Mouse (Mus musculus) embryonic fibroblast, embryonic 13.5 days (primary cell): Measurements from ENCODE around the gene Znhit6. TPM values are rescaled to one million over a fixed set of nuclear protein-coding genes. Genes with fewer than 3 reads are reported as not detected.

Experiments
- H3K27ac ChIP-seq: 2 replicates; pipeline ENCODE4 v1.5.1; 2012; ENCODE audit warnings: low read length, control low read depth, inconsistent platforms; ENCODE audit not compliant: insufficient read depth
- H3K4me1 ChIP-seq: 2 replicates; pipeline ENCODE4 v1.6.1; 2011; ENCODE audit warnings: low read length; ENCODE audit not compliant: control insufficient read depth, insufficient read depth
- H3K4me3 ChIP-seq: 2 replicates; pipeline ENCODE4 v1.5.1; 2011; ENCODE audit warnings: mild to moderate bottlenecking, control low read depth, low read length; ENCODE audit not compliant: insufficient read depth
- CTCF ChIP-seq: IDR thresholded peaks from 2 replicates; pipeline ENCODE4 v1.5.1; 2011; ENCODE audit warnings: mild to moderate bottlenecking, control low read depth, low read length, moderate library complexity, borderline replicate concordance; ENCODE audit not compliant: insufficient read depth
- POLR2A ChIP-seq: IDR thresholded peaks from 2 replicates; pipeline ENCODE4 v1.6.1; 2011; ENCODE audit warnings: low read depth, mild to moderate bottlenecking, control low read depth, low read length, moderate library complexity
- polyA plus RNA-seq: library from polyadenylated mRNA; stranded (reverse); fragments of >200 nt; gene quantifications from 2 replicates; pipeline ENCODE4 v1.2.4, GENCODE M21; 2011; ENCODE audit warnings: low read depth; ENCODE audit not compliant: missing spikeins, insufficient read length

Gene Znhit6
- polyA plus RNA-seq, 1 experiment = 49.9 TPM

DNA sequence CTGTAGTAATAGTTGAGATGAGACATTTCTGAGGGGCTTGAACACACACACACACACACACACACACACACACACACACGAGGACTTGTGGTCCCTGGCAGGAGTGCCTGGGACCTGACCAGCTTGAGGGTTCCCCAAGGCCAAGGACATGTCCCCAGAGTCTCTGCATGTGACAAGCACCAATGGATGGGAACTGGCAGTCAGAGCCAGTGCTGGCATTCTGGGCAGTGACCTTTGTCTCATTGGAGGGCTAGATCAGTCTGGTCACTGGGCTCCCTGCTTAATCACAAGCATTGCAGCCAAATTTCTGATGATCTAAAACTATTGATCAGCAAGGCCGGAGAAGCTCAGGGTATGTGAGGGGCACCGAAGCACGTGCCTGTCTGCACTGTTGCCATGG, 48.8 kb downstream of the Znhit6 start:
- no peak for TF ChIP-seq POLR2A
- Histone ChIP-seq H3K4me3 (no peak overlapping the region), H3K27ac (no peak overlapping the region), H3K4me1 (no peaks in the 10 kb centered on the region; the same call in 1 of the 2 replicates)

DNA sequence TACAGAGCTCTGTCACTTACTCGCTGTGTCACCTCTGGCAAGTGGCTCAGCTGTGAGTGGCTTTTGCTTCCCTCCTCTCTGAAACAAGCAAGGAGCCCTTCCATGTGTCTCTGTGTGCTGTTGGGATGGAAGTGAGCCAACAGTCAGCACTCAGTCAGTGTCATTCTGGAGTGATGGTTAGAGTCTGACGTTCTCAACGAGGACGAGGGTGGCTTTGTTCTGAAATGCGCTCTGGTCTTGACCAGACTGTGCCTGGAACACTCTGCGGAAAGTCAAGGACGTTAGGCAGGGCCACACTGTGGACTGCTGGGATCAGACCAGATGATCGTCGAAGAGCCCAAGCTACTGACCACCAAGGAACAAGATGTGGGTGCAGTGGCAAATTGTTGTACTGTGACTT, 49.5 kb downstream of the Znhit6 start:
- H3K4me1 ChIP-seq = no peaks in the 10 kb centered on the region; the same call in 1 of the 2 replicates
- TF ChIP-seq POLR2A = no peak
- no peak for TF ChIP-seq CTCF
- no peak overlapping the region for H3K27ac ChIP-seq
- H3K4me3 ChIP-seq = no peak overlapping the region

DNA sequence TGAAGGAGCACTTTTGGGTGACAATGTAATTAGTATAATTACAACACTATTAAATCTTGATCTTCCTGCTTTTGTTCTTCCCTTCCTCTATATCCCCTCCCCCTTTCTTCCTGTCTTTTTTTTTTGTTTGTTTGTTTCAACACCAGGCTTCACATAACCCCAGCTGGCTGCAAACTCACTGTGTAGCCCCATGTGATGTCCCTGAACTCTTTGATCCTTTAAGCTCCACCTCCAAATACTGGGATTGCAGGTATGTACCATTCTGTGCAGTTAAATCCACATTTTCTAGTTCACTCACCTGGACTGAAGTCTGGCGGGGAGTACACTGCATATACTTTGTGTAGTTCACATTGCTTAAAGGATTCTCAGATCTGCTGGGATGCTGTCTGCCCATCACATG, 50.1 kb downstream of the Znhit6 start:
- H3K27ac ChIP-seq = no peak overlapping the region
- H3K4me1 ChIP-seq = no peaks in the 10 kb centered on the region; the same call in 1 of the 2 replicates
- H3K4me3 ChIP-seq = no peak overlapping the region
- TF ChIP-seq POLR2A = no peak
- TF ChIP-seq CTCF = no peak

DNA sequence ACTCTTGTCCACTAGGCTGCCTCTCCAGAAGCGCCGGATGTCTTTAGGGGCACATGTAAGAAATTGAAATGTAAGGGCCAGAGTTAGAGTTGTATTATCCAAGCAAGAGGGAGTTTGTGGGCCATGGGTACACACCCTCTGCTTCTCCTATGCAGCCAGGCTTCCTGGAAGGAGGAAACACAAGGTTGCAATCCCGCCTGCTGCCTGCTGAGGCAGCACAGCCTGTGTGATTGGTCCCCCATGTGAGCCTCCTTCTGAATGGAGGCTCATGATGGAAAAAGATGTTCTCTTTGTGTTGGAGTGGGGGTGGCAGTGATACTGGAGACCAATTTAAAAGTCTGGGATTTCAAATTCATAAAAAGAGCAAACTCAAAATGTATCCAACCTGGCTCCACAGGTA, 51.8 kb downstream of the Znhit6 start:
- Histone ChIP-seq H3K27ac (no peak overlapping the region), H3K4me1 (peaks cover 7% of the 10 kb centered on the region), H3K4me3 (no peak overlapping the region)
- TF ChIP-seq CTCF = no peak
- no peak for TF ChIP-seq POLR2A

DNA sequence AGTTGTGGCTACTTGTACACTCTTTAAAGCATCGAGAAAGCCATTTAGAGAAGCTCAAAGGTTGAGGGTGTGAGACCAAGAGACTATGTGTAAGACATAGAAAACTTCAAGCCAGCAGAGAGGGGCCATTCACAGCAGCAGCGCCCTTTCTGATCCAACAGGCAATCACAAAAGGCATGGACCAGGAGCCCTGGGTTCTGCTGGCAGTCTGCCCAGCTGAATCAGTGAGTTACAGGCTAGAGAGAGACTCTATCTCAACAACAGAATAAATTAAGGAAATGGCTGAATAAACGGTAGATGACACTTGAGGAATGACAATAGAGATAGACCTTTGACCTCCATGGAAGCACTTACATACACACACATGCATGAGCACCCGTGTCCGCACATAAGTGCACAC, 52.6 kb downstream of the Znhit6 start:
- peaks cover 13% of the 10 kb centered on the region for H3K4me1 ChIP-seq
- TF ChIP-seq POLR2A = no peak
- TF ChIP-seq CTCF = no peak
- no peak overlapping the region for H3K4me3 ChIP-seq
- no peak overlapping the region for H3K27ac ChIP-seq

DNA sequence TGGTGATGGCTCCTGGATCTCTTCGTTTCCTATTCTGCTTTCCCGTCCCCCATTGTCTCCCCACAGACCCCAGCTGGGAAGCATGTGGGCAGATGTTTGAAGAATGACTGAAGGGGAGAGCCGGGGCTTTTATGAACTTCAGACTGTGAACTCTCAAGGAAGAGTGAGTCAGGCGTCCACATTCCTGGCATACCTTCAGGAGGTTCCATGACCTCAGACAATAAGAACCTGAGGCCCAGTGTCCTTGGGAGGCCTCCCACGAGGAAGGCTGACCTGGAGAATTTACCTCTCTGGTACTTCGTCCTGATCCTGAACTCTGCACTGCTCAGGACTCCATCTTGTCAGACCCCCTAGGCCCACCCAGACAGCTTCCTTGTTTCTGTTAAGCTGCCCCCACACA, 56.9 kb downstream of the Znhit6 start:
- no peak overlapping the region for H3K4me3 ChIP-seq
- peaks cover 13% of the 10 kb centered on the region for H3K4me1 ChIP-seq
- no peak for TF ChIP-seq CTCF
- no peak for TF ChIP-seq POLR2A
- no peak overlapping the region for H3K27ac ChIP-seq

DNA sequence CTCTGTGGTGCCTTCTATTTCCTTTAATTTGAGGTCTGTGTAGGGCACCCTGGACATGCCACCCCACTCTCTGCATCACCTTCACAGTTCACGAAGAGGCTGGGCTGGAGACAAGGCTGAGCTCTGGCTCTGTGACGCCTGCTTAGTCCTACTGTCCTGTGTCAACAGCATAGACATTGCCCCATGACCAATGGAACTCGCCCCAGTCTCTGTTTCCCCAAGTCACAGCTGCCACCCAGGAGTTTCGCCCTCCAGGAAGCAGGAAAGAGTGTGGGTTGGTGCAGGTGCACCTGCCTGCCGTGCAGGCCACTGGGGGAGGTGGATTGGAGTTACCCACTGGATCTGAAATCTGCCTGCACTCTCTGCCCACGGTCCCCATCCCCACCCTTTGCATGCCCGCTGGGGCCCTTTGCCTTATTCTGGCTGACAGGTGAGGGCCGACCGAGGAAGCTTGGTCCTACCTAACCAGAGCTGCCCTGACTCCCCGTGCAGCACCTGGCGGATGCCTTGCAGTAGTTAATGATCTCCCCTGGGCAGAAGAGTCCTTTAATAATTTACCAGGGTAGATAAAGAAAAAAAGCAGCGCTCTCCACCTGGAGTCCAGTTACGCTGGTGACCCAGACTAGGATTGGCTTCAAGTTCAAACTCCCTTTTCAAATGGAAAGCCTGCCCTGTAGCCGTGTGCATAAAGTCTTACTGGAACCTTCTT, 58.2 kb downstream of the Znhit6 start:
- Histone ChIP-seq H3K4me3 (no peak overlapping the region), H3K4me1 (peaks cover 13% of the 10 kb centered on the region), H3K27ac (no peak overlapping the region)
- no peak for TF ChIP-seq CTCF
- TF ChIP-seq POLR2A = no peak

DNA sequence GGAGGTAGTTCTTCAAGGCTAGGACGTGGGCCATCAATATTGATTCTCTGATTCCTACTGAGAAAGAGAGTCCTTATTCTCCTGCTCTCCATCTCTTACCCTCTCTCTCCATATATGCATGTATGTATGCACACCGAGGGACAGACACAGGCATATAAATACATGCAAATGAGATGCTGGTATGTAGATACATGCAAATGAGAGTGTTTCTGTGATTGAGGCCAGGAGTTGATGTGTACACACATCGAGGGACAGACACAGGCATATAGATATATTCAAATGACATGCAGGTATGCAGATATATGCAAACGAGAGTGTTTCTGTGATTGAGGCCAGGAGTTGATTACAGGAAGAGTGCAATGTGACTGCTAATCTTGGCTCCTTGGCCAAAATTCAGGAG, 64.2 kb downstream of the Znhit6 start:
- no peak overlapping the region for H3K4me3 ChIP-seq
- no peak for TF ChIP-seq CTCF
- TF ChIP-seq POLR2A = no peak
- peaks cover 3% of the 10 kb centered on the region; the same call in 1 of the 2 replicates for H3K4me1 ChIP-seq
- H3K27ac ChIP-seq = no peak overlapping the region

DNA sequence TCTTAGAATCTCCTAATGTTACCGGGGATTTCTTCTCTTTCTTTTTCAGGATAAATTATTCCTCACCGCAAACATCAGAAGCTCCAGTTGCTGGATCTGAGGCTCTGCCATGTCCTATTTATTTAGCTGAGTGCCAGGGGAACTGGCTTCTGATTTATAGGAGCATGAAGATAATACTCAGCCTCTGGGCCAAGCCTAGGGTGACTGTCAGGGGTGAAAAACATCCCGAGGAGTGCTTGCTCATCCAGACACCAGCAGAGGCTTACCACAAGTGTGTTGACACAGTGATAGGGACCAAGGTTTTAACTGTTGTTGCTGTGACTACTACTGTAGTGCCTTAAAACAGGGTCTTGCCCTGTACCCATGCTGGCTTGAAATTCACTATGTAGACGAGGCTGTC, 64.6 kb downstream of the Znhit6 start:
- H3K4me1 ChIP-seq = peaks cover 6% of the 10 kb centered on the region; the same call in 1 of the 2 replicates
- H3K4me3 ChIP-seq = no peak overlapping the region
- no peak overlapping the region for H3K27ac ChIP-seq
- no peak for TF ChIP-seq CTCF
- TF ChIP-seq POLR2A = no peak

DNA sequence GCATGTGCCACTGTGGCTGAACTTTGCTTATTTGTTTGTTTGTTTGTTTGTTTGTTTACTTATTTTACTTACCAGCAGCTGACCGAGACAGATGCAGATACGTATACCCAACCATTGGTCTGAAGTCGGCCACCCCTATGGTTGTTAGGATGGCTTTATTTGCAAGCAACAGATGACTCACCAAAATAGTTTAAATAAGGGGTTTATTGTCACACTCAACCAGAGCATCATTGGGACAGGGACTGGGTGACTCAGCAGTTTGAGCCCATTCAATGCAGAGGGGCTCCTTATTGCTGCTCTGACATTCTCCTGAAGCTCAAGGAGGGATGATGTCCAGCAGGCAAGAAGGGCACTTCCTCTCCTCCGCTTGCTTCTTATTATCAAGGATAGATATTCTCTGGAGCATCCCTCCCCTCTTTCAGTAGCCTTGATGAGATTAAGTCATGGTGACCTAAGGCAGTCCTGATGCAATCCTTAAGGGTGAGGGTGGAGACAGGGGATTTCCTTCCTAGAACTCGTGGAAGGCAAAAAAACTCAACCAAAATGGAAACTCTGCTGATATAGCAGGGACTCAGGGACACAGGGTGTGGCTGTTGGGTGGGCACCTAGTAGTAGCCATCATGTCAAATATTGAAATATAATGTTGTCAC, 65.2 kb downstream of the Znhit6 start:
- TF ChIP-seq CTCF = no peak
- no peak for TF ChIP-seq POLR2A
- H3K4me3 ChIP-seq = no peak overlapping the region
- peaks cover 6% of the 10 kb centered on the region; the same call in 1 of the 2 replicates for H3K4me1 ChIP-seq
- H3K27ac ChIP-seq = no peak overlapping the region

DNA sequence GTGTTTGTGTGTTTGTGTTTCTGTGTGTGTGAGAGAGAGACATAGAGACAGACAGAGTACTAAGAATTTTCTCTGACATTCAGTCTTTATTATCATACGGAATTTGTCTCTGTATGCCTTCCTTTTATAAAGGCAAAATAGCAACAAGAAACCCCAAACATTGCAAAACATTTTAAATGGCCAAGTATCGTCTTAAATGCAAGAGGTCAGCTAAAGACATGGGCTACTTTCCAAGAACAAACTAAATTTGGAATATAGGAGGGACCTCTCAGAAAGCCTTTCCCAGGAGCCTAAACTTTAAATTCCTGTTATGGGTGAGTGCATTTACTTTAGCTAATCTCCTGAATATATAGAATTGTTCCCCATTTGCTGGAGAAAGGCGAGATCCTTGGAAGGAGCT, 65.9 kb downstream of the Znhit6 start:
- Histone ChIP-seq H3K4me3 (no peak overlapping the region), H3K27ac (no peak overlapping the region), H3K4me1 (peaks cover 6% of the 10 kb centered on the region; the same call in 1 of the 2 replicates)
- TF ChIP-seq POLR2A (no peak), CTCF (no peak)
